Mouse (Mus musculus) embryonic stem cell, embryonic (primary cell): ENCODE measurements at regions not wholly inside any gene's neighbourhood (a gene's known extent, or its start where the extent isn't known, plus 50 kb on each side); places are given as distances from the start of the nearest gene placed in this dataset.

ENCODE experiments used
- CTCF ChIA-PET, 4 experiments: fragments of 300-600 bp in 2 of 4; fragments of 350-600 bp in 2 of 4; sonication (Branson Sonifier 250); formaldehyde crosslinking; loops; one replicate each; lab custom pipeline; 2022; ENCODE audit warnings: inconsistent platforms in 2 of 4; lab: Charles Lee
- POLR2A ChIA-PET, 4 experiments: fragments of 300-600 bp in 2 of 4; fragments of 350-600 bp in 2 of 4; sonication (Branson Sonifier 250); formaldehyde crosslinking; loops; one replicate each; lab custom pipeline; 2022; ENCODE audit warnings: antibody characterized with exemption in 4 of 4, inconsistent platforms in 1 of 4; lab: Charles Lee

DNA sequence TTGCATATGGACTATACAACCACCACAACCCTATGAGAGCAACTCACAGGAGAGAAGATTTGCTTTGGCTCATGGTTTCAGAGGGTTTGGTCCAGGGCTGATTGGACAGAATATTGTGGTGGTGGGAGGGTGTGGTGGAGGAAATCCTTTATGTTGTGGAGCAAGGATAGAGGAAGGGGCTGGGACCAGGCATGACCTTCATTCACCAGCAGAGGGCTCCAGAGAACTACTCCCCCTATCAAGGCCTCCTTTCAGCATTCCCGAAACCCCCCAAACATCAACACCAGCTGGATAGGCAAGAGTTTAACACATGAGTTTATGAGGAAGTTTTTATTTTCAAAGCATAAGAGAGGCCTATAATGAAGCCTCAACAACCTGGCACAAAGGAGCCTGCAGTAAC lies 76.7 kb upstream of the Slc35f3 start:
- ChIA-PET POLR2A (interaction anchor here in 1 of 4 experiments (0.6 kb wide), 1 partner anchor 117 kb away, joined by 3 read pairs; no protein-coding TSS in a partner anchor), CTCF (interaction anchor here in 2 of 4 experiments (0.5 to 1.2 kb wide), 2 partner anchors 273 to 605 kb away, joined by 3 to 10 read pairs; no protein-coding TSS in a partner anchor)

DNA sequence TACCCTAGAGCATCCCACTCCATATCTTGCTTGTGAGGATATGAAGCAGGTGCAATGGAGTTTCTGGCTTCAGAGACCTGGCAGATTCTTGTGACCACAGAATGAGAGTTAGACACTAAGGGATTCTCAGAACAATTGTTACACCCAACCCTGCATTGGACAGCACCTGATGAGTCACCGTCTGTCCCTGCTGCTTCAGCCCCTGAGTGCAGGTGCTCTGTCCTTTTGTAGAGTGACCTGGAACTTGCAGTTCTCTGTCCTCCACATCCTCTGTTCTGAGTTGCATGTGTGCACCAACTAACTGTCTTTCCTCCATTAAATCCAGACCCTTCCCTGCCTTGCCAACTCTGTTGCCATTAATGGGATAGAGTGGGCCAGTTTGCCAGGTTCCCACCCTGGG lies 66.6 kb upstream of the Slc35f3 start:
- ChIA-PET POLR2A (no interaction called here), CTCF (interaction anchor here in 2 of 4 experiments (0.5 to 0.6 kb wide), 2 partner anchors 38 to 361 kb away, joined by 3 to 6 read pairs; no protein-coding TSS in a partner anchor)

DNA sequence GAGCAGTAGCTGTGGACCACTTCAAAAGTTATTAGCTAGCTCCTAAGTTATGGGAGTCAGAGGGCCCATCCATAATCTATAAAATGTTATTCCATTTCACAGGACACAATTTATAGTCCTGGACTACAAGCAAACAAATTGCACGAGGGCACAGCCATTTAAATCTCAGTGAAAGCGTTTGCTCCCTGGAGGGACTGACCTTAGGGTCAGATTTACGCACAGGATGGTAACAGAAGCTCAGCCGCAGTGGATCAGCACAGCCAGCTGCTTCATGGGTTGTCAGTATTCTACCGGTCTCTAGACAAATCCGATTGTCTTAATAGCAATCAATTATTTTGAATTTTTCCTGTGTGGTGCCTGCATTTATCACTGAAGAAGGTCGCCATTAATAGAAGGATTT lies 65.8 kb upstream of the Slc35f3 start:
- CTCF ChIA-PET = interaction anchor here in 1 of 4 experiments (0.5 kb wide), 1 partner anchor 361 kb away, joined by 3 read pairs; no protein-coding TSS in a partner anchor
- POLR2A ChIA-PET = no interaction called here

DNA sequence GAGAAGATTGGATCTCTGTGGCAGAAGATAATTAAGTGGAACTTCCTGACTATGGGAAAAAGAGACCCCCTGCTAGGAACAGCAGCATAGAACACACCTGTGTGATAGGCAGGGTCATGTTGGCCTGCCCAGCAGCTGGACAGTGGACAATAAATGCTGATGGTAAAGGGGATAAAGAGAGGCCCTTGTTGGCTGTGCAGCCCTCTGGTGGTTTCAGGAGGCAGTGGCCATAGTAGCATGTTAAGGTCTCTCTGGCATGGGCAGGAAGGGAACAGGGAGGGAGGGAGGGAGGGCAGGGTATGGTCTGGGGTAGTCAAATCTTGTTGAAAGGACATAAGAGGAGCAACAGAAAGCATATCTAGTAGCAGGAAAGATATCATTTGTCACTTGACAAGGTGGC lies 58.7 kb upstream of the Slc35f3 start:
- CTCF ChIA-PET = no interaction called here
- POLR2A ChIA-PET = no interaction called here

DNA sequence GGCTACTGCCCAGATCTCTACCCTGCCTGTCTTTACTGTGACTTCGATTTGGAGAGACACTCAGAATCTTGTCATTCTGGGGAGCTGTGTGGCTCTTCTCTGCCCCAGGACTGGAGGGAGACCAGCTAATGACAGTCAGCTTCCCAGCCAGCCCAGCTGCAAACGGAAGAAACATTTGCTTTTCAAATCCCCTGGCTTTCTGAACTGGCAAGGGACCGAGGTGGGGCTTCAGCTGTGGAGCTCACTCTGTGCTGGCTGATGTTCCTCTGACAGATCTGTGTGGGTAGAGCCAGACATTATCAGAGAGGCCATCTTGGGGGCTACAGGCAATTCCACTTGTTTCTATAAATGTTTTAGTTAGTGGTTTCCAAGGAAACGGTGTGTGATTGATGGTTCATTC lies 54.0 kb upstream of the Slc35f3 start:
- ChIA-PET POLR2A (no interaction called here), CTCF (interaction anchor here in 1 of 4 experiments (0.6 kb wide), 1 partner anchor 894 kb away, joined by 5 read pairs; no protein-coding TSS in a partner anchor)
